Mouse (Mus musculus): ENCODE results near the gene Cerk.
"Not testable (repeated sequence)": the region's sequence is repeated elsewhere in the genome, so short reads cannot be mapped to it uniquely, and the experiment has no call there.

Cerk gene

GRCm38 (mm10) chr15:86212193-86212592 lies 26.3 kb upstream of the Cerk start:
- DNase-seq (ENCODE audit: extremely low spot score) = not testable (repeated sequence)

GRCm38 (mm10) chr15:86206385-86206784 lies 20.4 kb upstream of the Cerk start:
- no peak for DNase-seq (ENCODE audit: extremely low spot score)

GRCm38 (mm10) chr15:86205300-86205699 lies 19.4 kb upstream of the Cerk start:
- no peak for DNase-seq (ENCODE audit: extremely low spot score)

- no peak for DNase-seq (ENCODE audit: extremely low spot score)
Observed at GRCm38 (mm10) chr15:86203942-86204561, 18.1 kb upstream of the Cerk start.

- DNase-seq (ENCODE audit: extremely low spot score) = no peak
Observed at GRCm38 (mm10) chr15:86203292-86203793, 17.4 kb upstream of the Cerk start.

- DNase-seq (ENCODE audit: extremely low spot score) = no peak
Observed at GRCm38 (mm10) chr15:86202640-86203039, 16.7 kb upstream of the Cerk start.

GRCm38 (mm10) chr15:86201696-86202330 lies 15.9 kb upstream of the Cerk start:
- DNase-seq (ENCODE audit: extremely low spot score) = no peak

GRCm38 (mm10) chr15:86201095-86201494 lies 15.2 kb upstream of the Cerk start:
- DNase-seq (ENCODE audit: extremely low spot score) = no peak

GRCm38 (mm10) chr15:86200169-86200568 lies 14.2 kb upstream of the Cerk start:
- DNase-seq (ENCODE audit: extremely low spot score) = no peak

GRCm38 (mm10) chr15:86199482-86199881 lies 13.5 kb upstream of the Cerk start:
- DNase-seq (ENCODE audit: extremely low spot score) = no peak

- DNase-seq (ENCODE audit: extremely low spot score) = no peak
Observed at GRCm38 (mm10) chr15:86199052-86199451, 13.1 kb upstream of the Cerk start.

GRCm38 (mm10) chr15:86194676-86195453 lies 8.9 kb upstream of the Cerk start:
- DNase-seq (ENCODE audit: extremely low spot score) = not testable (repeated sequence)

- no peak for DNase-seq (ENCODE audit: extremely low spot score)
Observed at GRCm38 (mm10) chr15:86191933-86192332, 6.0 kb upstream of the Cerk start.

GRCm38 (mm10) chr15:86191505-86191904 lies 5.6 kb upstream of the Cerk start:
- DNase-seq (ENCODE audit: extremely low spot score) = no peak

- no peak for DNase-seq (ENCODE audit: extremely low spot score)
Observed at GRCm38 (mm10) chr15:86190387-86190786, 4.4 kb upstream of the Cerk start.

- no peak for DNase-seq (ENCODE audit: extremely low spot score)
Observed at GRCm38 (mm10) chr15:86188746-86189470, 3.0 kb upstream of the Cerk start.

- DNase-seq (ENCODE audit: extremely low spot score) = no peak
Observed at GRCm38 (mm10) chr15:86188186-86188585, 2.2 kb upstream of the Cerk start.

GRCm38 (mm10) chr15:86186686-86187085 lies 745 bp upstream of the Cerk start:
- no peak for DNase-seq (ENCODE audit: extremely low spot score)

- DNase-seq (ENCODE audit: extremely low spot score) = peak; percentile 56
Observed at GRCm38 (mm10) chr15:86184851-86185688, 871 bp downstream of the Cerk start.

GRCm38 (mm10) chr15:86184071-86184470 lies 1.9 kb downstream of the Cerk start:
- DNase-seq (ENCODE audit: extremely low spot score) = no peak

GRCm38 (mm10) chr15:86183484-86183883 lies 2.5 kb downstream of the Cerk start:
- no peak for DNase-seq (ENCODE audit: extremely low spot score)

Measured in embryo, embryonic 9.5 days (tissue).